Mouse (Mus musculus): ENCODE data around the gene Phtf2. TPM values are rescaled to one million over a fixed set of nuclear protein-coding genes. Genes with fewer than 3 reads are reported as not detected.
"Not testable (repeated sequence)": the region's sequence is repeated elsewhere in the genome, so short reads cannot be mapped to it uniquely, and the experiment has no call there.

The Phtf2 gene
- total RNA-seq, 1 experiment from 2014 or later: 42.5 TPM

- no peak for ATAC-seq (replicated peaks in 1 of 2; ENCODE audit: insufficient read depth in 1 of 2, low FRiP score in 2 of 2, low TSS enrichment in 1 of 2, low read depth in 1 of 2, poor library complexity in 2 of 2, severe bottlenecking in 2 of 2)
Measured at GRCm38 (mm10) chr5:20815094-20815493, 66.8 kb downstream of the Phtf2 start.

GRCm38 (mm10) chr5:20810449-20810848, 71.5 kb downstream of the Phtf2 start:
- no peak for ATAC-seq (replicated peaks in 1 of 2; ENCODE audit: insufficient read depth in 1 of 2, low FRiP score in 2 of 2, low TSS enrichment in 1 of 2, low read depth in 1 of 2, poor library complexity in 2 of 2, severe bottlenecking in 2 of 2)

DNA sequence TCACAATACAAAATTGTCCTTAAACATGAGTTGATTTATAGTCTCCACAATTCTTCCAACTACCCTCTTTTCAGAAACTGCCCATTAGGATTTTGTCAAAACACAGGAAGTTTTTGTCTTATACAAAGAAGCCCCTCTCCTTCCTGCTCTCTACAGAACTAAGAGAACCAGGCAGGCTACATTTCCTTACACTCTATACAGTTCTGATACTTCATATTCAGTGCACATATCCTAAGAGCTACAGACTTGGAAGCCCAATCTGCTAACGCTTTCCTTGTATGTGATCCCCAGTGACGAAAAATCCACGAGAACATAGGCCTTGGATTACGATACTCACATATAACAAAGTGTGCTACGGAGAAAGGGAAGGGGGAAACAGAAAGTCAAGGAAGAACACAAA, 86.0 kb downstream of the Phtf2 start:
- no peak for ATAC-seq (replicated peaks in 1 of 2; ENCODE audit: insufficient read depth in 1 of 2, low FRiP score in 2 of 2, low TSS enrichment in 1 of 2, low read depth in 1 of 2, poor library complexity in 2 of 2, severe bottlenecking in 2 of 2)

GRCm38 (mm10) chr5:20791793-20792554, 90.0 kb downstream of the Phtf2 start:
- ATAC-seq (replicated peaks in 1 of 2; ENCODE audit: insufficient read depth in 1 of 2, low FRiP score in 2 of 2, low TSS enrichment in 1 of 2, low read depth in 1 of 2, poor library complexity in 2 of 2, severe bottlenecking in 2 of 2): no peak

DNA sequence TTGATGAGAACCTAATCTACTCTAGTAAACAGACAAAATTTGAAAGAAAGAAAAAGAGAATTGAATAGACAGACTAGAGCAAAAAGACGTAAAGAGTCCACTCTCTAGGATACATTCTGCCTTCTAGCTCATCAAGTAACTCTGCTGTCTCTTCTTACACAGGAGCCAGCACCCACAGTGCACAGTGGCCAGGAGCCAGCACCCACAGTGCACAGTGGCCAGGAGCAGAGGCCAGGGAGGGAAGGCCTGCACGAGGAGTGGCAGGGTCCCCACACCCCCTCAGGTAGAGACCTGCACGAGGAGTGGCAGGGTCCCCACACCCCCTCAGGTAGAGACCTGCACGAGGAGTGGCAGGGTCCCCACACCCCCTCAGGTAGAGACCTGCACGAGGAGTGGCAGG, 95.5 kb downstream of the Phtf2 start:
- not testable (repeated sequence) for ATAC-seq (replicated peaks in 1 of 2; ENCODE audit: insufficient read depth in 1 of 2, low FRiP score in 2 of 2, low TSS enrichment in 1 of 2, low read depth in 1 of 2, poor library complexity in 2 of 2, severe bottlenecking in 2 of 2)

DNA sequence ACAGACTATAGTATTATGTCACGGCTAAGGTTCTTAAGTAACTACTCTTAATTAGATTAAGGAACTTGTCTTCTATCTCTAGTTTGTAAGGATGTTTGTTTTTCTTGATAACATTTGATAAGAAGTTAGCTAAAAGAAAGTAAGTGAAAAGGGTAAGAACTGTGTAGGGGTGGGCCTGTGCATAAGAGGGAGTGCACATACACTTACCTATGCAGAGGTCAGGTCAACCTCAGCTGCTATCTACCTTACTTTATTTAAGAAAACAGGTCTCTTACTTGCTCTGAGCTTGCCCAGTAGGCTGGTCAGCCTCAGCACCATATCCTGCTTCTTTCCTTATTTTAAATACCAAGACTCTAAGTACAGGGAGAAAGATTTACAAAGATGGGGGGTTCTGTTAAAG, 100.8 kb downstream of the Phtf2 start:
- ATAC-seq (replicated peaks in 1 of 2; ENCODE audit: insufficient read depth in 1 of 2, low FRiP score in 2 of 2, low TSS enrichment in 1 of 2, low read depth in 1 of 2, poor library complexity in 2 of 2, severe bottlenecking in 2 of 2): no peak

GRCm38 (mm10) chr5:20779191-20779590, 102.7 kb downstream of the Phtf2 start:
- ATAC-seq (replicated peaks in 1 of 2; ENCODE audit: insufficient read depth in 1 of 2, low FRiP score in 2 of 2, low TSS enrichment in 1 of 2, low read depth in 1 of 2, poor library complexity in 2 of 2, severe bottlenecking in 2 of 2): peak; percentile 19 to 43; a peak in 3 of 4 replicates

DNA sequence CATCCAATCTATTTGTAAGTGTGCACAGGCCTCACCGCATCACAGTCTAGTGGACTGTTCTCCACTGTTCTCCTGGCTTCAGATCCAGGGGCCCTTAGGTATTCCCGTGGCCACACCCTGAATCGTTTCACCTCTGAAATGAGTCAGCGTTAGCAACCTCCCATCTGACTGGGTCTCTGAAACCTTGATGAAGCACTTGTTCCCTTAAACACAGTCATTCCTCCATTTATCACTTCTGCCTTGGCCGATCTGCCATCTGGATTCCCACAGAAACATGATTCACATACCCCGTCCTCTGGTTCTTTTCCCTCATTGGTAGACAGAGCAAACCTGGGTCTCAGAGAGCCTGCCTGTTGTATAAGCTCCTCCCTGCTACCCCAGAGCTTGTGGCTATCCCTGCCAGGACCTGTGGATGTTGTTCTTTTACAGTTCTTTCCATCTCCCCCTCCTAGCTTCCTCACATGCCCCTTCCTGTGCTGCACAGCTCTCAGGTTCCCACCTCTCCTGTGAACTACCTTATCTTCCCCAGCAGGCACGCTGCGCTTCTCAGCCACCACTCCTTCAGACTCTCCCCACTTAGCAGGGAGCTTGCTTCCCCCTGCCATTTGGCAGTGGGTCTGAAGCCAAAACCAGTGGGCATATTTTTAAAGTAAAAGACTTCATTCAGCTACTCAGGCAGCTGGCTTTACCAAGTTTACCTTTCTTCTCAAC, 103.5 kb downstream of the Phtf2 start:
- ATAC-seq (replicated peaks in 1 of 2; ENCODE audit: insufficient read depth in 1 of 2, low FRiP score in 2 of 2, low TSS enrichment in 1 of 2, low read depth in 1 of 2, poor library complexity in 2 of 2, severe bottlenecking in 2 of 2): peak; percentile 93 to 94

DNA sequence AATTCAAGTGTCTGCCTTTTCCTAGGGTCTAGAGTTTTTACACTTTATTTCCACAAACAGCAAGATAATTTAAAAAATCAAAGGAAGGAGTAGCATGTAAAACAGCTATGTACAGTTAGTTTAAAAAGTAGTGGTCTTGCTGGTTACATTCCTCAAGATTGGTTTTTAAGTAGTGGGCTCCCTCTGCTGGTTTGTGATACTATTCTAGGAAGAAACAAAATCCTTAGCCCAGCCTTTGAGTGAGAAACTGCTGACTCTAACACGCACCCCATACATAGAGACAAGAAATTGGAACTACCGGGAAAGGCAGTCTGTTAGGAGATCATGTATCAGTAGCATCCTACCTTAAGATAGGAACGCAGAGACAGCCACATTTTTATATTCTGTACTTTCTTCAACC, 108.6 kb downstream of the Phtf2 start:
- peak; percentile 48 to 59; a peak in 2 of 4 replicates for ATAC-seq (replicated peaks in 1 of 2; ENCODE audit: insufficient read depth in 1 of 2, low FRiP score in 2 of 2, low TSS enrichment in 1 of 2, low read depth in 1 of 2, poor library complexity in 2 of 2, severe bottlenecking in 2 of 2)

DNA sequence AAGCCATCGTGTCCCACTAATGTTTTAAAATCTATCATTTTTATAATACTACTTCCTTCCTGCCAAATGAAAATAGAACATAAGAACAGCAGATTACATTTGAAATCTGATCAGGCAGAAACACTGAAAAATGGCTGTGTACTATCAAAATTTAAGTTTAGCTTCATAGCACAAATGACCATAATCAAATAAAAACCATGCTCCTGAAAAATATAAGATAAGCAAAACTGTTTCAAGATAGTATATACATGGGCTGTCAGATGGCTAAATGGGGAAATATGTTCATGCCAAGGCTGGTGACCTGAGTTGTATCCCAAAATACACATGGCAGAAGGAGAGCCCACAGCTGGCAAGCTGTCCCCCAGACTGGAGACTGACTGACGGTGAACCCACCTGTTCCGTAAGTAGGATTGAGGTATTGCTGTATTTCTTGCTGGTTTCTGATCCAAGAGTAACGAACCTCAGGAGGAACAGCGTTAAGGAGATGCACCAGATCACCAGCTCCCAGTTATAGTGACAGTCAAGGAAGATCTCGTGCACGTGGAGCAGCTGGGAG, 116.5 kb downstream of the Phtf2 start:
- no peak for ATAC-seq (replicated peaks in 1 of 2; ENCODE audit: insufficient read depth in 1 of 2, low FRiP score in 2 of 2, low TSS enrichment in 1 of 2, low read depth in 1 of 2, poor library complexity in 2 of 2, severe bottlenecking in 2 of 2)

GRCm38 (mm10) chr5:20762441-20762840, 119.5 kb downstream of the Phtf2 start:
- ATAC-seq (replicated peaks in 1 of 2; ENCODE audit: insufficient read depth in 1 of 2, low FRiP score in 2 of 2, low TSS enrichment in 1 of 2, low read depth in 1 of 2, poor library complexity in 2 of 2, severe bottlenecking in 2 of 2): not testable (repeated sequence)

GRCm38 (mm10) chr5:20760368-20761162, 121.4 kb downstream of the Phtf2 start:
- no peak for ATAC-seq (replicated peaks in 1 of 2; ENCODE audit: insufficient read depth in 1 of 2, low FRiP score in 2 of 2, low TSS enrichment in 1 of 2, low read depth in 1 of 2, poor library complexity in 2 of 2, severe bottlenecking in 2 of 2)

DNA sequence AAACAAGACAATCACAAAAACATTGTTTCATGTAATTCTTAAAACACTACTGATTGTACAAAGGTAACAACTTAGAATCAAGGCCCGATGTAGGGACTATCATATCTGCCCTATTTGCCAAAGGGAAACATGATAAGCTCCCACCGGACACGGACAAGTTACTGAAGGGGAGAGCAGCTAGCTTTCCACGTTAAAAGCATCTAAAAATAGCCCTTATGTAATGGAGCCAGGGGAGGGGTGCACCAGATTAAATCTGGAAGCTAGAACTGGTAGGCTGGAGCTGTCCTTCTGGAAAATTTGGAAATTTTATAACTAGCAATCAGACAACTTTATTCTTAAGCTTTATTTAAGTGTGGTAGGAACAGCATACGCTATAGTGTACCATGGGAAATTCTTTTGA, 122.2 kb downstream of the Phtf2 start:
- ATAC-seq (replicated peaks in 1 of 2; ENCODE audit: insufficient read depth in 1 of 2, low FRiP score in 2 of 2, low TSS enrichment in 1 of 2, low read depth in 1 of 2, poor library complexity in 2 of 2, severe bottlenecking in 2 of 2): no peak

DNA sequence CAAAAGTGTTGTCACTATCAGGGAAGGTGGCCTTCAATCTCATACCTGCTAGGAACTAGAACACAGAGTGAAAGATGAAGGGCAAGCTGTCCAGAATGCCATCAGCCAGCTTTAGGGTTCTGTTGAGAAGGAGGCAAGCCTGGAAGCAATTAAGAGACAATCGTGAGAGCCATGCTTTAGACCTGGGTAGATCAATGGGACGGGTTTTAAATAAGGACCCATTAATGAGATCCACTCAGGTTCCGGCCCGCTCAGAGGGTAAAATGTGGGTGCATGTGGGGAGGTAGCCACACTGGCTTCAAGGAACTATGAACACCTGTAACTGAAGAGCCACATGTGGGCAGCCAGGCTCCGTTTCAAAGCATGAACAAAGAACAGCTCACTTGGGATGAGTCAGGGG, 128.0 kb downstream of the Phtf2 start:
- ATAC-seq (replicated peaks in 1 of 2; ENCODE audit: insufficient read depth in 1 of 2, low FRiP score in 2 of 2, low TSS enrichment in 1 of 2, low read depth in 1 of 2, poor library complexity in 2 of 2, severe bottlenecking in 2 of 2): no peak

DNA sequence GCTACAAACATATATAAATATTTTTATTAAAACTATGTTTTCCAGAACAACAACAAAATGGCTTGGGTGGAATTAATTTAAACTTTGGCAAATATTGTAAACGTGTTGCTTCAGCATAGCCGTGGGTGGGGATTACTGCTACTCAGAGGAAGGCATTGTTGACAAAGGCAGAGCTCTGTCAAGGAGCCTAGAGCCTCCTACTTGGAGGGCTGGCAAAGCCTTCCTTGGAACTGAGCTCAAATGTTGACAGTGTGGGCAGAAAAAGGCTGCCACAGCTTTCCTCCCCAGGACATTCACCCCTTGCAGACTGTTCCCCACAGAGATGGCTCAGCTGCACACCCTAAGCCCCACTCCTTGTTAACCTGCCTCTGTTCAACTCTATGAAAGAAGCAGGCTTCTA, 128.8 kb downstream of the Phtf2 start:
- ATAC-seq (replicated peaks in 1 of 2; ENCODE audit: insufficient read depth in 1 of 2, low FRiP score in 2 of 2, low TSS enrichment in 1 of 2, low read depth in 1 of 2, poor library complexity in 2 of 2, severe bottlenecking in 2 of 2): no peak

DNA sequence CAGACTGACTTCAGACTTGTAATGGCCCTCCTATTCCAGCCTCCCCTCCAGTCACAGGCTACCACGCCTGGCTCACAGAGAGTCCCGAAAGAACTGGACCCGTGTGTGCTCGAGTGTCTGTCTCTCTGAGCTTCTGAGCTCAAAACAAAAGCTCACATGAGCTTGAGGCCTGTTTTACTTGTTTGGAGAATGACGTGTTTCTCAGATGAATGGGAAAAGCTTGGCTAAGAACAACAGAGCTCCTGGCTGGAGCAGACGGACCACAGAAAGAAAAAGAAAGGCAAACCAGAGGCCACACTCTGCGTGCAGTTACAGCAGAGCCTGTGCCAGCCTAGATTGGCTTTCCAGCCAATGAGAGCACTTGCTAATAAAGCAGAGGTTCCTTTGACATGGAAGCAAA, 130.2 kb downstream of the Phtf2 start:
- no peak for ATAC-seq (replicated peaks in 1 of 2; ENCODE audit: insufficient read depth in 1 of 2, low FRiP score in 2 of 2, low TSS enrichment in 1 of 2, low read depth in 1 of 2, poor library complexity in 2 of 2, severe bottlenecking in 2 of 2)

DNA sequence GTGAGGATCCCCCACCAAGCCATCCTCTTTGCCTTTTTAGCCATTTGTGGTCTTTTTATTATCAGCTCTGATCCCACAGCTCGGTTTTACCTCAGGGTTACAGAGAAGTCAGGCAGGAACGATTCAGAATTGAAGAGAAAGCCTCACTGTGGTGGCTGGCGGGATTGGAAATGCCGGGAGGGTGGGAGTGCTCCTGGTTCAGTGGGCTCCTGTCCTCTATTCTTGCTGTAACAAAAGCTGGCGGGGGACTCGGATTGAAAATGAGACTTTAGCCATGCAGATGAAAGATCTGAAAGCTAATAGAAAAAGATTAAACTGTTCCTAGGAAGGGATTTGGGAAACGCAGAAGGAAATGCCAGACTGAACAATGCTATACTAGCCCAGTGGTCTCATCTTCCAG, 130.9 kb downstream of the Phtf2 start:
- ATAC-seq (replicated peaks in 1 of 2; ENCODE audit: insufficient read depth in 1 of 2, low FRiP score in 2 of 2, low TSS enrichment in 1 of 2, low read depth in 1 of 2, poor library complexity in 2 of 2, severe bottlenecking in 2 of 2): no peak

DNA sequence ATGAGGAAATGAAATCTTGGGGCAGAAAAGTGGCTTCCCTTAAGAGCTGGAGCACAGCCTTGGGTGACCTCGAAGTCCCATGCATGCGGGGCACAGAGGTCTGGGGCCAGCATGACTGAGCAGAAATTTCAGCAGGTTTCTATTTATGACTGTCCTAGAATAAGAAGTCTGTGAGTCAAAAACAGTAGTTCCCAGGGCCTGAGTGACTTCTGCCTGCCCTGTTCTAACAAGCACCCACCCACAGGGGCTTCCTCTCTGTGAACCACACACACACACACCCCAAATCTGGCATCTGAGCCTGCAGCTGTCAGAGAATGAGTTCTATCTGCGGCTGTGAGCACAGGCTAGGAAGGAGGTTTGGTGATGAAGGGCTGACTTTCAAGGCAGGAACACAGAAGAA, 132.4 kb downstream of the Phtf2 start:
- ATAC-seq (replicated peaks in 1 of 2; ENCODE audit: insufficient read depth in 1 of 2, low FRiP score in 2 of 2, low TSS enrichment in 1 of 2, low read depth in 1 of 2, poor library complexity in 2 of 2, severe bottlenecking in 2 of 2): peak; percentile 92 to 93
